Mouse (Mus musculus): ENCODE results near the gene Mki67. TPM values are rescaled to one million over a fixed set of nuclear protein-coding genes. Genes with fewer than 3 reads are reported as not detected.

Mki67 gene
- total and polyA plus RNA-seq, 3 experiments, result 57.8 to 102 (median 73.1) TPM

- H3K9ac ChIP-seq (ENCODE audit: insufficient read depth, low read depth), result no peak overlapping the region
- H3K4me3 ChIP-seq (replicated peaks in 1 of 3; ENCODE audit: low read depth in 2 of 3, low read length in 2 of 3, poor library complexity in 1 of 3), result no peak overlapping the region
- peaks cover 17 to 48% of the 10 kb centered on the region in 2 experiments for H3K36me3 ChIP-seq (replicated peaks in 1 of 2; ENCODE audit: control insufficient read depth in 1 of 2, insufficient read depth in 1 of 2, low read length in 1 of 2)
- TF ChIP-seq MAFK (IDR thresholded peaks at IDR 0.05; ENCODE audit: insufficient replicate concordance, low read length) (no peak), JUND (conservative IDR thresholded peaks at IDR 0.05; ENCODE audit: low read depth, low read length) (no peak), POLR2AphosphoS2 (IDR thresholded peaks at IDR 0.05; ENCODE audit: low read depth, low read length) (no peak), UBTF (IDR thresholded peaks at IDR 0.05; ENCODE audit: low read depth, low read length) (no peak), E2F4 (IDR thresholded peaks at IDR 0.05; ENCODE audit: insufficient replicate concordance, low read depth, low read length) (no peak), RCOR1 (conservative IDR thresholded peaks at IDR 0.05; ENCODE audit: low read depth, low read length) (no peak)
- no peak for DNase-seq (ENCODE audit: extremely low read depth)
- no peaks in the 10 kb centered on the region for H3K27me3 ChIP-seq (replicated peaks)
- in situ Hi-C loops (cut with MboI; ENCODE audit: low pct_ligation_motif_present, low pct_unique_long_range_greater_than_20kb, low sequenced_read_pairs), result loop anchor here (10.0 kb wide), 1 partner anchor 172 kb away; no protein-coding TSS in a partner anchor
- H3K4me1 ChIP-seq (ENCODE audit: control insufficient read depth in 1 of 2, insufficient read depth in 2 of 2), result peaks cover 4 to 21% of the 10 kb centered on the region in 2 experiments; a peak in 3 of 4 replicates
- dilution Hi-C loops (cut with MboI; ENCODE audit: extremely low pct_ligation_motif_present, extremely low pct_unique_long_range_greater_than_20kb, low sequenced_read_pairs), result no loop called here
- no peak overlapping the region for H3K4me2 ChIP-seq (ENCODE audit: insufficient read depth, low read depth, poor library complexity, severe bottlenecking)
- H3K27ac ChIP-seq (ENCODE audit: insufficient read depth, low read depth), result no peak overlapping the region
- H3K9me3 ChIP-seq (replicated peaks; ENCODE audit: low read length), result no peaks in the 10 kb centered on the region
- H3K79me2 ChIP-seq (replicated peaks; ENCODE audit: control insufficient read depth, extremely low read depth, insufficient read depth, poor library complexity, severe bottlenecking), result no peaks in the 10 kb centered on the region
These were observed 49.8 kb downstream of the Mki67 start for GRCm38 (mm10) chr7:135666314-135666713.

GRCm38 (mm10) chr7:135664211-135664610 is 52.0 kb downstream of the Mki67 start:
- Histone ChIP-seq H3K27me3 (replicated peaks) (no peaks in the 10 kb centered on the region), H3K79me2 (replicated peaks; ENCODE audit: control insufficient read depth, extremely low read depth, insufficient read depth, poor library complexity, severe bottlenecking) (no peaks in the 10 kb centered on the region), H3K27ac (ENCODE audit: insufficient read depth, low read depth) (no peak overlapping the region), H3K4me1 (ENCODE audit: control insufficient read depth in 1 of 2, insufficient read depth in 2 of 2) (peaks cover 4 to 27% of the 10 kb centered on the region in 2 experiments; a peak in 3 of 4 replicates), H3K9ac (ENCODE audit: insufficient read depth, low read depth) (no peak overlapping the region), H3K4me3 (replicated peaks in 1 of 3; ENCODE audit: low read depth in 2 of 3, low read length in 2 of 3, poor library complexity in 1 of 3) (no peak overlapping the region), H3K36me3 (replicated peaks in 1 of 2; ENCODE audit: control insufficient read depth in 1 of 2, insufficient read depth in 1 of 2, low read length in 1 of 2) (peaks cover 15 to 47% of the 10 kb centered on the region in 2 experiments), H3K4me2 (ENCODE audit: insufficient read depth, low read depth, poor library complexity, severe bottlenecking) (no peak overlapping the region), H3K9me3 (replicated peaks; ENCODE audit: low read length) (no peaks in the 10 kb centered on the region)
- in situ Hi-C loops (cut with MboI; ENCODE audit: low pct_ligation_motif_present, low pct_unique_long_range_greater_than_20kb, low sequenced_read_pairs) (loop anchor here (10.0 kb wide), 1 partner anchor 169 kb away; no protein-coding TSS in a partner anchor), dilution Hi-C loops (cut with MboI; ENCODE audit: extremely low pct_ligation_motif_present, extremely low pct_unique_long_range_greater_than_20kb, low sequenced_read_pairs) (no loop called here)
- no peak for DNase-seq (ENCODE audit: extremely low read depth)
- TF ChIP-seq NELFE (IDR thresholded peaks at IDR 0.05; ENCODE audit: low read depth, low read length), result no peak
- TF ChIP-seq ZNF384 (IDR thresholded peaks at IDR 0.05; ENCODE audit: low read depth, low read length), result no peak
- no peak for TF ChIP-seq MEF2A (IDR thresholded peaks at IDR 0.05; ENCODE audit: borderline replicate concordance, low read depth, low read length)
- no peak for TF ChIP-seq ZMIZ1 (IDR thresholded peaks at IDR 0.05; ENCODE audit: low read depth, low read length)
- TF ChIP-seq GABPA (IDR thresholded peaks at IDR 0.05; ENCODE audit: insufficient replicate concordance, low read depth, low read length), result no peak
- TF ChIP-seq USF2 (conservative IDR thresholded peaks at IDR 0.05; ENCODE audit: low read depth, low read length), result no peak
- TF ChIP-seq SMC3 (IDR thresholded peaks at IDR 0.05; ENCODE audit: low read depth, low read length), result no peak
- no peak for TF ChIP-seq POLR2A (IDR thresholded peaks at IDR 0.05; ENCODE audit: low read depth, low read length)
- TF ChIP-seq TBP (conservative IDR thresholded peaks at IDR 0.05; ENCODE audit: low read depth, low read length), result no peak
- no peak for TF ChIP-seq MAX (IDR thresholded peaks at IDR 0.05; ENCODE audit: low read length)
- TF ChIP-seq MYC (IDR thresholded peaks at IDR 0.05; ENCODE audit: low read depth, low read length), result no peak
- no peak for TF ChIP-seq E2F4 (IDR thresholded peaks at IDR 0.05; ENCODE audit: insufficient replicate concordance, low read depth, low read length)
- no peak for TF ChIP-seq JUND (conservative IDR thresholded peaks at IDR 0.05; ENCODE audit: low read depth, low read length)
- TF ChIP-seq CHD1 (IDR thresholded peaks at IDR 0.05; ENCODE audit: low read depth, low read length), result no peak
- TF ChIP-seq TCF12 (IDR thresholded peaks at IDR 0.05; ENCODE audit: low read depth, low read length), result no peak

All from CH12.LX (cell line).